Mouse (Mus musculus): ENCODE data around the gene Nek7.

The Nek7 gene

DNA sequence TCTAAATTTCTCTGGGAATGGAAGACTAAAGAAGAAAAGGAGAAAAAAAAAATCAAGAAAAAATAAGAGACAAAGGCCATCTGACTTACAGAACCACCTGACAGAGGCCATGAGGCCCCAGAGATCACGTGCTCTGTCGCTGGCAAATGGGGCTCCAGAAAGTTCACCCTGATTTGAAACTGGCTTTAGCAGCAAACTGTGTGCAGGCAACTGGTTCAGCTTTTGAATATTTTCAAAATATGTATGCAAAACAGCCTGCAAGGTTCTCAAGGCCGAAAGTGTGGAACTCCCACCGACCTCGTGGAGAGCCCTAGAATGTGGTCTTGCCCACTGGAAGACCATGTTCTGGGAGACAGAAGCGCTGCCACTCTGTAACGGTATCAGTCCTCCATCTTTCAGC lies 11.6 kb downstream of the Nek7 start:
- no peak for DNase-seq (ENCODE audit: low spot score in 2 of 2)

DNA sequence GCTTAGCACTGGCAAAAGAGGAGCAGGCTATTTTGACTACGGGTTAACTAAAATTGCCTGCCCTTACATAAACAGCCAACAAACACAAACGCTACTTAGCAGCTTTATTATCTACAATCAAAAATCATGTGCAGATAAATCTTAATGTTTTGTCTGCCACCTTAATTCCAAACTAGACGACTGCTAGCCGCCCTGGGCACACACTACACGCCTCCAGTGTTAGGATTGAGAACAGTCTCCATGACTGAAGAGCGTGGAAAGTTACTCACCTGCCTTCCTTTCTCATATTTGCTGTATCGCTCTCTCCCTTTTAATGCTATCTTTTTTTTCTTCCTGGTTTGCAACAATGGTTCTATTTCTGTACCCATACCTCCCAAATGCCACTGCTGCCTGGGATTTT lies 12.1 kb downstream of the Nek7 start:
- DNase-seq (ENCODE audit: low spot score in 2 of 2): no peak

DNA sequence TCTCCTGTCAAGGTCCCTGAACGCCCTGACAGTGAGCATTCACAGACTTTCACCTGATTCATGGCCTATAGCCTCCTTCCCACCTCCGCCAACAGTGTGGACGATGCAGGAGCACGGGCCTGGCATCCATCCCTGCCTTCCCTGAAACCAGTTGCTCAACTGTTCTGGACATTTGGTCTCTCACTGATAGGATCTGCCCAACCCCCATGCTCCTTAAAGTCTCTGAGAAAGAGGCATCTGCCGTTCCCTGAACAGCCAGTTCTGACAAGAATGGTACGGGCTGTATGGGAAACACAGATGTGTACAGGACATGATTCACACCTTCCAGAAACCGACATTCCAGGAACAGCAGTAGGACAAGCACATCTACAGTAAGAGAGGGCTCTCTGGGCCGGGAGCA lies 13.2 kb downstream of the Nek7 start:
- no peak for DNase-seq (ENCODE audit: low spot score in 2 of 2)

DNA sequence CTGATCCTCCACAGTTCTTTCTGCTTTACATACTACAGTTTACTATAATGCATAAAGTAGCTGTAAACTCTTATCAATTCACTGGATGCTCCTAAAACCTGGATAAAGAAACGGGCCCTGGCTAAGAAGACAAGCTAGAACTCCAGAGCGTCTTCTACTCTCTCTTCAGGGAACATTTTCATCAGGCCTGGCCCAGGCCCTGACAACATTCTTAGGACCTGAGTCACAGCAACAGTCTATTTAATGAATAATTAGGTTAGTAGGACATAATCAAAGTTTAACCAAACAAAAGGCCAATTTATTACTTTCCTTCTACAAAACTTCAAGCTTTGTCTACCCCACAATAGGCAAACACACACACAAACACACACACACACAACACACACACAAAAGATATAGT lies 15.2 kb downstream of the Nek7 start:
- no peak for DNase-seq (ENCODE audit: low spot score in 2 of 2)

DNA sequence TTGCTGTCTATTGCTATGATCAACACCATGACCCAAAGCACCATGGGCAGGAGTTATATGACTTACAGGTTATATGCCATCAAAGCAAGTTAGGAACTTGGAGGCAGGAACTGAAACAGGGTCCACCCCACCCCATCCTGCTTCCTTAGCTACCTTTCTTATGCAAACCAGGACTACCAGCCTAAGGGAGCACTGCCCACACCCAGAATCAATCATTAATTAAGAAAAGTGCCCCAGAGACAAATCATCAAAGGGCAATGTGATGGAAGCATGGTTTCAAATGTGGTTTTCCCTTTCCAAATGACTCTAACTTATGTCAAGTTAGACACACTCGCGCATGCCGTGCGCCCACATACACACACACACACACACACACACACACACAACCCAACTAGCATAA lies 16.0 kb downstream of the Nek7 start:
- no peak for DNase-seq (ENCODE audit: low spot score in 2 of 2)

DNA sequence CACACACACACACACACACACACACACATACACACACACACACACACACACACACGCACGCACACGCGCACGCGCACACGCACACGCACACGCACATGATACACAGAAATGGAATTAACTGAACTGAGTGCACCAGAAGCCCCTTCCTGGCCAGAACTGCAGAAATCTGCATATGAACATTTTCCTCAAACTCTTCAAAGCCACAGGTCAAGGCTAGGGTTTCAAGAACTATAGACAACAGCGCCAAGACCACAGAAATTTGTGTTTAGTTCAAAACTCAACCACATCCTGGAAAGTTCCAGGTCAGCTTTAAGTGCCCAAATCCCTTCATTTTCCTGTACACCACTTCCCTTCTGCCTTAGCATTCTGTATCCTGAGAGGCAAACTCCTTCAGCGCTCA lies 21.9 kb downstream of the Nek7 start:
- no peak for DNase-seq (ENCODE audit: low spot score in 2 of 2)

DNA sequence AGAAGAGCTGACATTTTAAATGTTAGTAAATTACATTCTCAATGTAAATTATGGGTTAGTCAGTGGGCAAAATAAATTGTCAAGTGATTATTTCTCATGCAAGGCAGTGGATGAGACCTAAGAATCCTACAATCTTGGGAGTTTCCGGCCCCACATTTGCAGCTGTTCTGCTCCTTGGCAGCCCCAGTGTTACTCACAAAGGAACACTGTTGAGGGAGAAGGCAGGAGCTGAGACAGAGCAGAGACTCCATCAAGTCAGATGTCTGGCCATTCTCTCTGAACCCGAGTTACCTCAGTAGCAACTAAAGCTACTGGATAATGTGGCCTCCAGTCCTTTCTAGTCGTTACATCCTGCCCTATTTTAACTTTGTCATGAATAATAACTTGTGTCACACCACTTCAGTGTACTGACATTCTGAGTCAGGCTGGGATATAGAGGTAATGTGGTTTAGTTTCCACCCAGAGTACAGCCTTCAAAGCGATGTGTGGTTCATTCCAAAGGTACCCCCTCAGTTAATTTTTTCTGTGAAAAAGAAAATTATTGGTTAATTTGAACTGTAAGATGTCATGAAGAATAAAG lies 23.7 kb downstream of the Nek7 start:
- DNase-seq (ENCODE audit: low spot score in 2 of 2): no peak

DNA sequence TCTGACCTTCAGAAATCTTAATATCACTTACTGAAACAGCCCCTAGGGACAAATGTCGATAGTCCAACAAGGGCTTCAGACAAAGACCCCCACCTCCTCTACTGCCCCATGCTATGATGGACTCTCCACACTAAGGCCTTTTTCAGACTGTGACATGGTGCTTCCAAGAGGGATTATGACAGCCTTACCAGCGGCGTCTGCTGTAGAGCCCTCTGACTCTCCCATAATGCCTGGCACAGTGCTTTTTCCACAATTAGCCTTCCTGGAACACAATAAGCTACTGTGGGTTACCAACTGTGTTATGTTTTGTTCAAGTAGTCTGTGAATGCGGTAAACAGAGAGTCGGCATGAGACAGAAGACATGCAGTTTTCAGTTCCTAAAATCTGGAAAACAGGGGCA lies 25.0 kb downstream of the Nek7 start:
- no peak for DNase-seq (ENCODE audit: low spot score in 2 of 2)

DNA sequence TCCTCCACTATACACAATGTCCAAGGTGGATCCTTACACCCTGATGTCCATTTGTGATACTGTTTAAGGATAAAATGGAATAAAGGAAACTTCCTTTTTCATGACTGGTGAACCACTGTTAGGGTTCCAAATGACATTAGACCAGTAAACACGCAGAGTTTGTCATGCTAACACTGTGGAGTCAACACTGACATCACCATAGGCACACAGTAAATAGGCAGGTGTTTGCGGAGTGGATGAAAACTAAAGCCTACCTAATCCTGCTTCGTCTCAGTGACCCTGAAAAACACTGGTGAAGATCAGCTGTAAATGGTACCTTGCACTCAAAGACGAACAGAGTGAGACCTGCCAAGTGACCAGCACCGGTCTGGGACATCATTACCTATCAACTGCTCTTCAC lies 26.0 kb downstream of the Nek7 start:
- DNase-seq (ENCODE audit: low spot score in 2 of 2): no peak

DNA sequence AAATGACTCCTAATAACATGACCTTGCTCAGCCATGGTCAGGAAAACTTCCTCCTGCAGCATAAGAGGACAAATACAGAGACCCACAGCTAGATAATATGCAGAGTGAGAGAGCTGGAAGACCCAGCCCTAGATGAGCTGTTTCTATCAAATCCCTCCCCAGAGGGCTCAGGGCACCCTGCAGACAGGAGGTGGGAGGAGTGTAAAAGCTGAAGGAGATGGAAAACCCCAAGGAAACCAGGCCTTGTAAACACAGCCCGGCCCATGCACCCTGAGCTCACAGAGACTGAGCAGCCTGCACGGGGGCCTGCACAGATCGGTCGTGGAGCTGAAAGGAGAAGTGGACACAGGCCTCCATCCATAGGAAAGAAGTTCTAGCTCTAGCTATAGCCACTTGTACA lies 27.5 kb downstream of the Nek7 start:
- DNase-seq (ENCODE audit: low spot score in 2 of 2): no peak

DNA sequence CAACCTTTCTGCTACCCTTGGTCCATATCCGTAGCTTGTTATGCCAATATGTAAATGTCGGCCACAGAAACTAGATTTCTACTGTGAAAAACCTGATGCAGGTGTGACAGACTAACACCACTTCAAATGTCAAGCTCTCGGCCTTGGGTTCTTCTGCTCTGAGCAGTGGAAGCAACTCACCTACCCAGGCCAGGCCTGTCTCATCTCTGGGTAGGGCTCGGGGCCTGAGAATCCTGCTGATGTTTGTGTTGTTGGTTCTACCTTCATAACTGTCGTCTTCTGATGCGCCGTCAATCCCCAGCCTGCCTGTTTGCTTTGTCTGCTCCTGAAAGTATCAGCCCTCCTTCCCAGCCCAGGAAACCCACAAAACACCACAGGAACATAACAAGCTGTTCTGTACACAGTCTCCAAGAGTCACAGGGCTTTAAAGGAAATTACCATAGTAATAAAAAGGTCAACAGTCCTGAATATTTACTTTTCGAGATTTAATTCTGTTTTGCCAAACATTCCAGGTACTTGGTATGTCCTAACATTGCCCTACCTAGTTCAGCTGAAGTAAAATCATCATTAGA lies 29.4 kb downstream of the Nek7 start:
- DNase-seq (ENCODE audit: low spot score in 2 of 2): no peak

DNA sequence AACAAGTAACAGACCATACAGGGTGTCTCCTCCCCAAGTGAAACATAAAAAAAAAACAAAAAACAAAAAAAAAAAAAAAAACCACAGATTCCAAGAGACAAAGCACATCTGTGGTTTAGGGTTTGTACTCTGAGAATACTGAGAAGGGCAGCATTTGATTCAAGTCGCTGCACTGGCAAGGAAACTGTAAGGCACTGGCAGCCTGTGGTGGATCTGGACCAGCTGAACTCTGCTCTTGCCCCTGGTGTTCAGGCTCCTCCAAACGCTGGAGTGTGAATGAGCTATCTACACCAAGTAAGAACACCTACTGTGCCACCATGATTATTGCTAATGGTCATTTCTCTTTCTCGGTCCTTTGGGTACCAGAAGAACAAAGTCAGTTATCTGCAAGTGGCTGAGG lies 30.8 kb downstream of the Nek7 start:
- no peak for DNase-seq (ENCODE audit: low spot score in 2 of 2)

DNA sequence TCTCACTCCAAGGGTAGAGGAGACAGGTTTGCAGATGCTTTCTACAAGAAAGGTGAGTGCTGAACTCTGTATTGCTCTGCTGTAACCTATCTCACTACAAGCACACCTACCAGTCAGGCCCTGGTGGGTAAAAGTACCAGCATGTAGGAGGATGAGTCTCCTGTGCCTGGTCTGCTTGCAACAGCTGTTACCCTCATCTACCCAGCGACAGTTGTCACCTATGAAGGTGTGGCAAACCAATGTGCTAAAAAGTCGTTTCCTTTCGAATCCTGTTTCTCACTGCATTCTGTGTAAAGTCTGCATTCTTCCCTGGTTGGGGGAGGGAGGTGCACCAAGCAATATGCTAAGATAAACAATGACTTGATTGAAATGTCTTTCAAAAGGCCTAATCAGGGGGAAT lies 32.1 kb downstream of the Nek7 start:
- no peak for DNase-seq (ENCODE audit: low spot score in 2 of 2)

DNA sequence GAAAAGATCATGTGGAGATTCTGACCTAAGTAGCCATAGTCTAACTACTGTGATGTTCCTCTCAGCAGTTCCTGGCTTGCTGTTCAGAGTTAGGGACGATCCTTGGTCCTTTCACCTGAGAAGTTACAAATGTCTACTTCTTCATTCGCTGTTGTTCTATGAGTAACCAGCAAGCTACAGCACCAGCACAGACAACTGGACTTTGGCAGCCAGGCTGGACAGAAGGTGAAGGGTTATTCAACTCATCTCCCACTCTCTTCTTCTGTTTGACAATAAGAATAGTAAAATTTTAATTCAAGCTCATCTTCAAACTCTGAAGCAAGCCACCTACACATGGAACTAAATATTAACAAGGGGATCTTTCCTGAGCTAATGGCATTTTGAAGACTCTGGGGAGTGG lies 33.0 kb downstream of the Nek7 start:
- no peak for DNase-seq (ENCODE audit: low spot score in 2 of 2)

DNA sequence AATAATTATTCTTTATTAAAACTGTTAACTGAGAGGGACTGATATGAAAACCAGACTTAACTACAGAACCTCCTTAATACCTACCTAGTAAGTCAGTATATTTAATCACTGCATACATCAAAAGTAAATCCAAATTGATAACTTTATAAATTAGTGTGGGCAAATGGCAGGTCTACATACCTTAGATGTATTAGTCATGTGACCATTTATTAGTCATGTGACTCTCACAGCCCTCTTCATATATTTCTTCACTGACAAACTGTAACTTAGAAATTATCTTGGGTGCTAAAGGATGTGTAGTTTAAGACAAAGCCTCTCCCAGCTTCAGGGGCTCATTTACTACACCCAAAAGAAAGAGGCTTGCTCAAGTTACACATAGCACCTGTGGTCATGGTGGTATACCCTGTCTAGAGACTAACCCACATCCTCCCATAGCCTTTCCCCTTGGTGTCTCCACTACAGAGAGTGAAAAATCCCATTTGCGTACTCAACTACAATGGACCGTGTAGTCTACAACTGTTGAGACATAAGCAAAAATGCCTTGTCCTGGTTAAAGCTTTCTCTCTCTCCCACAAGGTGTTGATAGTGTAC lies 35.4 kb downstream of the Nek7 start:
- no peak for DNase-seq (ENCODE audit: low spot score in 2 of 2)

DNA sequence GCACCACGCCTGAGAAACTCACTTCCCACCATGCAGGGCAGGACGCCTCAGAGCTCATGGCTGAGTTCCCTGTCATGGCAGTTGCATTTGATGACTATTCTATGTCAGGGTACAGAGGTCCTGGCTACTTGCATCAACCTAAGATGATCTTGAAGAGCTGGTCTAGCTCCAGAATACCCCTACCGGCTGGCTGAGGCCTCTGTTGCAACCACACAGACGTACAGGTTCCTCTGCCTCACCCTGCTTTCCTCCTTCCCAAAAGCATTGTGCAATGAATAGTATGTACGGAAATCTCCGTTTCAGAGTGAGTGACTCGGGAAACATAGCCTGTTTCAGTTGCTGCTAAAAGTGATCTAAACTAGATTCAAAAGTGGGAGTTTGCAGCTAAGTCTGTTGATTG lies 37.7 kb downstream of the Nek7 start:
- DNase-seq (ENCODE audit: low spot score in 2 of 2): no peak

DNA sequence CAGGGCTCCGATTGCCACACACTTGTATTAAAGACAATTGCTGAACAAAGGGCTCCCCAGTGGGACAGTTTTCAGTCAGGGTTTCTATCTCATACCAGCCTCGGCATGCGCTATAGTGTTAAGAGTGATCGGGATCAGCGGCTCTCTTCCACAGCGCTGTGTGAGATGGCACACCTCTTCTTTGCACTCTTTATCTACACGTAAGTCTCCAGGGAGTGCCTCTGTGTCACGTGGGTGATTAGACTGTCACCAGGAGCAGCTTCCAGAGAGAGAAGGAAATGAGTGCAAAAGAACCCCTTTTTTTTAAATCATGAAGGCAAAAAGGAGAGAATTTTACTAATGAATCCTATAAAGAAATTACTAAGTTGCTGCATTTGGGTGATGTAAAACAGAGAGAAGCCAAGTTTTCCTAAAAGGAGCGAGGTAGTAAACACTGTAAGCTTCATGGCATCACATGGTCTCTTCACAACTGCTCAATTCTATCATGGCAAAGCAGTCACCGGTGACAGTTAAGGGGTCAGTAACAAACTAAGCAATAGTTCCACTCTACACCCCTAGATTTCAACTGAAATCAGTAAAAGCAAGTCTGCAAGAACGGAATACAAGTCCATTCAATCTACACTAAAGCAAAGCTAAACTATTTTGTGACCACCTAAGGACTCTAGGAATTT lies 40.0 kb downstream of the Nek7 start:
- no peak for DNase-seq (ENCODE audit: low spot score in 2 of 2)

DNA sequence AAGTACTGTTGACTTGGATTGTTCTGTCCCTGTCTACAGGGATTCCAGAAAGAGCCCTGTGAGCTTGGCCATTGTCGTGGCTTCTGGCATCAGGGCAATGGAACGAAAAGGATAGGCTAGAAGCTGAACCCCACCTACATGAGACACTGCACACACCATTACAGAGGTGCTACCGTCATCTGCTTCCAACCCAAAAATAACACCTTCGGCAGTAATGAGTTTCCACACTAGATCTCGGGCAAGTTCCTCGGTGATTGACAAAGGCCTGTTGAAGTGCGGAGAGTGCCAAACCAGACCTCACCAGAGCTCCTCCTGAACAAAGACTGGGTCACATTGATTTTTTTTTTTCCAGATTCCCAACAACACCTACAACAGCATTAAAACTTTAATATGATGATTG lies 40.7 kb downstream of the Nek7 start:
- no peak for DNase-seq (ENCODE audit: low spot score in 2 of 2)

DNA sequence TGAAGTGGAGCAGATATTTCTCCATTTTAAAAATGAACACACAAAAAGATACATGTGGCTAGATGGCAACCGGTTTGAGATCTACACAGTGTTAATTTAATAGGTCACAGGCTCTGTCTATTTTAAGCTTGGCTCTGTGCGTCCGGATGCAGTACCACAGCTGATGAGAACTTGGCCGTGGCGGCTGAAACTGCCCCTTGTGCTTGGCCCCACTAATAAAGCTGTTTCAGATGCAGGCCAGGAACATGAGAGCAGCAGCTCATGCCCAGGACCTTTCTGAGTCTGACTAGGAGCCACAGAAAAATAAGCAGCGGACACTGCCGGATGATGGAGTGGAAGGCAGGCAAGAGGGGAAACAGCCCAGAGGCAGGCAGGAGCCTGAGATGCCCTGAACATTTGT lies 43.1 kb downstream of the Nek7 start:
- DNase-seq (ENCODE audit: low spot score in 2 of 2): no peak

DNA sequence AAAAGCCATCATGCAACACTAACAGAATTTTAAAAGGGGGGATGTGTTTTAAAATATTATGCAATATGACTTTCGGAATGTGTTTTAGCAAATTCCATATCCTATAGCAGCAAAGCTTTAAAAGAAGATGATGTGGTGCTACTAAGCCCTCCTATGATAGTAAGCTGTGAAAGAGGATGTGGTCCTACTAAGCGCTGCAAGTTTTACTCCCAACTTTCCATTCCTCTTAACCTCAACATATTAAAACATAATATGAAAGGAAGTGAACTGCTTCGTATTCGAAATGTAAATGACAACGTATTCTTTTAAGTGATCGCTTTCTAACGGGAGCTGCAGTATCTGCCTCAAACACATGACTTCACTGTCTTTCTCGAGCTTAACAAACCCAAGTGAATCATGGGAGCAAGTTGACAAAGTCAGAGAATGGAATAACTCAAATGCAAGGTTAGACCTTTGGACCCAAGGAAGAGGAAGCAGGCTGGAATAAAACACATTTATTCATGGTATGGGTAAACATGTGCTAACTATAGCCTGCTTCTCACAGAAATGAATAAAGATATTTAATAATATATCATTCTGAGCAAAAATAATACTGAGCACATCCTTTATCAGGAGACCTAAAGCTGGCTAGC lies 43.8 kb downstream of the Nek7 start:
- DNase-seq (ENCODE audit: low spot score in 2 of 2): no peak

DNA sequence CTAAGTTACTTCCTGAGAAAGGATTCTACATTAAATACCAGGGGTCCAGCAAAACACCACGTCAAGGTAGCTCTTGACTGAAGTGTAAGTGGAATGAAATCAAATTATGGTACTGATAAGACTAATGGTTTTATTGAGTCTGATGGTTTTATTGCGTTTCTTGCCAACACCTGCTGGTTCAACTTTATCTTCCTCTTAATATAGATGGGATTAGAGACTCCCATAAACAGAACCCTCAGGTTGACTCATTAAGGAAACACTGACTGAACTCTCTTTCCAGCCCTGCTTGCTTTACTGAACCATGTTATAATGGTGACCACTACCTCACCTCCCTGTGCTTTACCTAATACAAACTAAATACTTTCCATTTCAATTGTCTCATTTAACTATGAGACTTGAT lies 44.3 kb downstream of the Nek7 start:
- DNase-seq (ENCODE audit: low spot score in 2 of 2): no peak

DNA sequence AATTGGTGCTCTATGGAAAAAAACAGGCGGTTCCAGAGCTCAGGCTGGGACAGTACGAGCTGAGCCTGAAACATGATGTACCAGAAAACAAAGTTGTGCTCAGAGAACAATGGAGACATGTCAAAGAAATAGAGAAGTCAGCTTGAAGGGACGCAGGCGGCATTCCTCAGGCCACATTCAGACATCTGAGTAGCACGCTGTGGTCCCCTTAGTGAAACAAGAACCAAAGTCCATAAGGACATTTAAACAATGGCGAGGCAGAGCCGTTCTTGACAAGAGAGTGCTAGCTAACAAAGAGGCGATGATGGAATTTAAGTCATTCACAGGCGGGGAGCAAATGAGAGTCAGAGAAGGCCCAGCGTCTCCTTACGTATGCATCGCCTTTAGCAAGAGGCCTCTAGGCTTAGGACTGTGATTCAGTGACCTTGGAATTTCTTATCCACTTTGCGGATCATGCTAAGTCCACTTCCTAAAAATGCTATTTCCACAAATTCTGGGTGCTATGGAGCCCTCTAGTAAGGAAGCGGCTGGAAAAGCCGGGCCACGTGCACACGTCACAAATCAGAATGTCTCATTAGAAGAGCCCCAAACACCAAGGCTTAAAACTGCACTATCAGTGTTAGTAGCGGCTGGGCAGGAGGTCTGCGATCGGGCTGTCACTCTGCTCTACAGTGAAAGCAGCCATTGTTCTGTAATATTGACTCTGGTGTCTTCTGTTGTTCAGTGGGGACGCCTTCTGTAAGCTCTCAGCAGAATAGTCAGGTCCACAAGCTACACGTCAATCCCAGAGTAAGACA lies 48.2 kb downstream of the Nek7 start:
- no peak for DNase-seq (ENCODE audit: low spot score in 2 of 2)

Data from urinary bladder, adult 18-20 months (tissue).